Mouse (Mus musculus) small intestine, adult 2 months (tissue): Measurements from ENCODE around the gene Coq8b.

Source experiments
- CTCF ChIP-seq: fragments of 200-500 bp; IDR thresholded peaks from 2 replicates; pipeline ENCODE4 v1.5.1; 2012; ENCODE audit warnings: low read depth, mild to moderate bottlenecking, control low read depth, inconsistent platforms, low read length, moderate library complexity, mixed read lengths; ENCODE audit not compliant: insufficient replicate concordance, insufficient read length; ENCODE audit errors: extremely low read depth
- POLR2A ChIP-seq: fragments of 200-500 bp; IDR thresholded peaks from 2 replicates; pipeline ENCODE4 v1.6.1; 2012; ENCODE audit warnings: low read depth, mild to moderate bottlenecking, control low read depth, inconsistent platforms, low read length, moderate library complexity

- TF ChIP-seq CTCF (no peak), POLR2A (no peak)
Measured at GRCm38 (mm10) chr7:27288732-27289131, 55.9 kb downstream of the Coq8b start.
